Mouse (Mus musculus): Measurements from ENCODE around the gene Fam114a2. TPM values are rescaled to one million over a fixed set of nuclear protein-coding genes. Genes with fewer than 3 reads are reported as not detected.

Gene Fam114a2
- polyA plus RNA-seq, 1 experiment: 16.3 TPM

DNA sequence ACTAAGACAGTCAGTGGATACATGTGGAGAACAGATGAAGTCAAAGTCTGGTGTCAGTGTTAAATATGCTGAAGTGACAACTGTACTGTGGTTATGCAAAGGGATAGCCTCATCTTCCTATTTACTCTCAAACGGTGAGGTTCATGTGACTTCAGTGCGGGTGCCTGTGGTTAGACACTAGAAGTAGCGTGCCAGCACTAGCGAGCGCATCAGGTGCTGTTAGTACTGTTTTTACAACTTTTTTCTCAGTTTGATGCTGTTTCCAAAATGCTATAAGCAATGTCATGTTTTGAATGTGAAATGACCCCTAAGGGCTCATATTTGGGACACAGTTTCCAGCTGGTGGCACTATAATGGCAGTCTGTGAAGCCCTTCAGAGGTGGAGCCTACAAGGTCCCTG, 20.2 kb downstream of the Fam114a2 start:
- TF ChIP-seq CTCF (IDR thresholded peaks at IDR 0.05; ENCODE audit: extremely low read depth, insufficient read depth, insufficient read length, insufficient replicate concordance): no peak
- no peak for TF ChIP-seq POLR2A (IDR thresholded peaks at IDR 0.05; ENCODE audit: low read depth, low read length)
- Histone ChIP-seq H3K36me3 (ENCODE audit: control insufficient read depth, insufficient read depth, low read length) (peaks cover 41% of the 10 kb centered on the region), H3K4me1 (ENCODE audit: control insufficient read depth, insufficient read depth, insufficient read length) (no peaks in the 10 kb centered on the region)

DNA sequence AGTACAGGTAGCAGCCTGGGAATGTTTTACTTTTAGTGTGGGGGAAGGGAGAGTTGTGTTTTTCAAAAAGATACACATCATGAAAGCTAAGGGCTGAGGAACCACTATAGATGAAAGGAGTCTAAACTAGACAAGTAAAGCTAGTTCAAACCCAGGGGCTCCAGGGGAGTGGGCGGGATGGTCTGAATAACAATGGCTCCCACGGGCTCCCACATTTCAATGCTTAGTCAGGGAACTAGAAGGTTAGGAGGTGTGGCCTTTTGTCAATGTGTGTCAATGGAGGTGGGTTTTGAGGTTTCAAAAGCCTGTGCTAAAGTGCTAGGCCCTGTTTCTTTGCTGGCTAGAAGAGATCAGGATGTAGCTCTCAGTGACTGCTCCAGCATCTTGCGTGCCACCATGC, 20.7 kb downstream of the Fam114a2 start:
- Histone ChIP-seq H3K27ac (ENCODE audit: insufficient read depth, low read length) (no peak overlapping the region), H3K4me1 (ENCODE audit: control insufficient read depth, insufficient read depth, insufficient read length) (no peaks in the 10 kb centered on the region), H3K36me3 (ENCODE audit: control insufficient read depth, insufficient read depth, low read length) (peaks cover 42% of the 10 kb centered on the region), H3K27me3 (ENCODE audit: control insufficient read depth, insufficient read depth, low read length) (no peaks in the 10 kb centered on the region), H3K4me3 (ENCODE audit: extremely low read depth, insufficient read depth, insufficient read length) (no peak overlapping the region)
- 92% methylated on average over 3 of the region's 3 CpGs for WGBS
- TF ChIP-seq CTCF (IDR thresholded peaks at IDR 0.05; ENCODE audit: extremely low read depth, insufficient read depth, insufficient read length, insufficient replicate concordance): no peak
- TF ChIP-seq POLR2A (IDR thresholded peaks at IDR 0.05; ENCODE audit: low read depth, low read length): no peak
- DNase-seq (ENCODE audit: low read depth in 1 of 2, low spot score in 2 of 2): no peak

More for the DNA sequence above, 20.2 kb downstream of the Fam114a2 start:
- DNase-seq (ENCODE audit: low read depth in 1 of 2, low spot score in 2 of 2): no peak
- no peak overlapping the region for H3K27ac ChIP-seq (ENCODE audit: insufficient read depth, low read length)
- 93% methylated on average over 5 of the region's 5 CpGs for WGBS
- no peak overlapping the region for H3K4me3 ChIP-seq (ENCODE audit: extremely low read depth, insufficient read depth, insufficient read length)
- H3K27me3 ChIP-seq (ENCODE audit: control insufficient read depth, insufficient read depth, low read length): no peaks in the 10 kb centered on the region

DNA sequence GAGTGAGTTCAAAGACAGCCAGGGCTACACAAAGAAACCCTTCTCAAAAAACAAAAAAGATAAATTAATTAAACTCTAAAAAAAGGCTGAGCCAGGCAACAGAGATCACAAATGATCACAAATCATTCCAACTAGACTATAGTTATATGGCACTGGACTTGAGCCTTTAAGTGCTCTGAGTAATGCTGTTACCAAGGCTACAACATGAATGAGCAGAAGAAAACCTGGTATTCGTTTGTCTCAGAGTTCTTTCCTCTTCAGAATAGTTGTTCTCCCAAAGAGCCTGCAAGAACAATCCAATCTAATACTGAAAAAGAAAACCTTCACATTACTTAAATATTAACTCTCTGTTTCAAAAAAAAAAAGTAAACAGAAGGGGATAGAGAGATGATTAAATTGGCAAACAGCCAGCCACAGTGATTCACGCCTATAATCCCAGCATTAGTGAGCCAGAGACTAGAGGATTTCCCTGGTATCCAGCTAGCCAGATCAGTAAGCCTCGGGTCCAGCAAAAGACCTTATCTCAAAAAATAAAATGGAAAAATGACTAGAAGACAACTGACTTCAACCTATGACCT, 21.9 kb downstream of the Fam114a2 start:
- no peak overlapping the region for H3K4me3 ChIP-seq (ENCODE audit: extremely low read depth, insufficient read depth, insufficient read length)
- TF ChIP-seq POLR2A (IDR thresholded peaks at IDR 0.05; ENCODE audit: low read depth, low read length) (no peak), CTCF (IDR thresholded peaks at IDR 0.05; ENCODE audit: extremely low read depth, insufficient read depth, insufficient read length, insufficient replicate concordance) (no peak)
- H3K36me3 ChIP-seq (ENCODE audit: control insufficient read depth, insufficient read depth, low read length): peaks cover 50% of the 10 kb centered on the region
- 86% methylated on average over 3 of the region's 3 CpGs for WGBS
- H3K4me1 ChIP-seq (ENCODE audit: control insufficient read depth, insufficient read depth, insufficient read length): no peaks in the 10 kb centered on the region
- H3K27me3 ChIP-seq (ENCODE audit: control insufficient read depth, insufficient read depth, low read length): no peaks in the 10 kb centered on the region
- H3K27ac ChIP-seq (ENCODE audit: insufficient read depth, low read length): no peak overlapping the region
- no peak for DNase-seq (ENCODE audit: low read depth in 1 of 2, low spot score in 2 of 2)

DNA sequence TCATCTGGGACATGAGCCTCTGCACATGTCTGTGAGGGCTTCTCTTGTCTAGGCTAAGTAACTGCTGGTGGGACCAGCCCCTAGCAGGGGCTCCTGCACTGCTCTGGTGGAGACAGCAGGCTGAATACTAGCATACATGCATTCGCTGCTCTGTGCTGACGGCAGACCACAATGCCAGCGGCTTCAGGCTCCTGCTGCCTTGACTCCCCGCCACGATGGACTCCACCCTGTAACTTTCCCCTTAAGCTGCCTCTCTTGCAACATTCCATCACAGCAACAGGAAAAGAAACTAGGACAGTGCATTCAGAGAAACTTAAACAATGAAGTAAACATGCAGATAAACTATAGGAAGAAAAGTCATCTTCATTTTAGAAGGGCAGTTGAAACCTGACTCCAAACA, 30.0 kb downstream of the Fam114a2 start:
- no peak for DNase-seq (ENCODE audit: low read depth in 1 of 2, low spot score in 2 of 2)
- TF ChIP-seq CTCF (IDR thresholded peaks at IDR 0.05; ENCODE audit: extremely low read depth, insufficient read depth, insufficient read length, insufficient replicate concordance) (no peak), POLR2A (IDR thresholded peaks at IDR 0.05; ENCODE audit: low read depth, low read length) (no peak)
- Histone ChIP-seq H3K36me3 (ENCODE audit: control insufficient read depth, insufficient read depth, low read length) (peaks cover 49% of the 10 kb centered on the region), H3K27ac (ENCODE audit: insufficient read depth, low read length) (no peak overlapping the region), H3K27me3 (ENCODE audit: control insufficient read depth, insufficient read depth, low read length) (no peaks in the 10 kb centered on the region), H3K4me1 (ENCODE audit: control insufficient read depth, insufficient read depth, insufficient read length) (no peaks in the 10 kb centered on the region), H3K4me3 (ENCODE audit: extremely low read depth, insufficient read depth, insufficient read length) (no peak overlapping the region)
- WGBS: 74% methylated on average over 5 of the region's 5 CpGs

DNA sequence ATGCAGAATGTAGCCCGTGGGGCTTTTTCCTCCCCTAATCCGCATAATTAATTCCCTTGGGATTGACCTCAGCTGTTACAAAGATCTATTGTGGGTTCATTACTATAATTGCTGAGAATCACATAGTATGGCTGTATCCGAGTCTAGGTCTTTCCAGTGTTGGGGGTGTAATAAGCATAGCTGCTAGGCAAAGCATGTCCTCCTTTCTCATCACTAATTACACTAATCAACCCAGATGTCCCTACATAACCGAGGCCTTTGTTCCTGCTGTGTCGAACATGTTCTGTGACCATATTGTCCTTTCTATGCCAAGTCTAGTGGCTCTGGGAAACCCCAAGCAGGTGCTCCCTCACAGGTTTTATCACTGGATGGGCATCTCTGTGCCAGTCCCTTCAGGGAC, 40.3 kb downstream of the Fam114a2 start:
- no peak overlapping the region for H3K4me3 ChIP-seq (ENCODE audit: extremely low read depth, insufficient read depth, insufficient read length)
- H3K27me3 ChIP-seq (ENCODE audit: control insufficient read depth, insufficient read depth, low read length): no peaks in the 10 kb centered on the region
- no peak overlapping the region for H3K27ac ChIP-seq (ENCODE audit: insufficient read depth, low read length)
- TF ChIP-seq POLR2A (IDR thresholded peaks at IDR 0.05; ENCODE audit: low read depth, low read length): no peak
- TF ChIP-seq CTCF (IDR thresholded peaks at IDR 0.05; ENCODE audit: extremely low read depth, insufficient read depth, insufficient read length, insufficient replicate concordance): no peak
- WGBS: 90% methylated on average over 5 of the region's 5 CpGs
- H3K36me3 ChIP-seq (ENCODE audit: control insufficient read depth, insufficient read depth, low read length): peaks cover 9% of the 10 kb centered on the region
- DNase-seq (ENCODE audit: low read depth in 1 of 2, low spot score in 2 of 2): no peak
- no peaks in the 10 kb centered on the region for H3K4me1 ChIP-seq (ENCODE audit: control insufficient read depth, insufficient read depth, insufficient read length)

DNA sequence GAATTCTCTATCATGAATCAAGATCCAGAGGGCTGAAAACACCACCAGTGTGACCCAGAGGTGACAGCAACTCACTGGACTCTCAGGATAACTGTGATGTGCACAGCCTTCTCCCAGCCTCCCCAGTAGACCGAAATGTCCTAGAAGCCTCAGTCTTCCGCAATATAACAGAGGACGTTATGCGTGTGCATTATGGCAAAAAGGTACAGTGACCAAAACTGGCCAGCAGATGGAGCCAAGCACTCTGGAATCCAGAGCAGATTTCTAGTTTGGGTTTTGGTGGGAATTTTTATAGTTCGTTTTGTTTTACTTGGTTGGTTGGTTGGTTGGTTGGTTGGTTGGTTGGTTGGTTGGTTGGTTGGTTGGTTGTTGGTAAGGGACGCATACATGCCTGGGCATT, 43.3 kb downstream of the Fam114a2 start:
- 47% methylated on average over 6 of the region's 6 CpGs for WGBS
- H3K36me3 ChIP-seq (ENCODE audit: control insufficient read depth, insufficient read depth, low read length): 0 out of 2 replicates have a peak, but pooled peaks cover 2% of the 10 kb centered on the region
- H3K4me1 ChIP-seq (ENCODE audit: control insufficient read depth, insufficient read depth, insufficient read length): no peaks in the 10 kb centered on the region
- H3K27ac ChIP-seq (ENCODE audit: insufficient read depth, low read length): no peak overlapping the region
- TF ChIP-seq CTCF (IDR thresholded peaks at IDR 0.05; ENCODE audit: extremely low read depth, insufficient read depth, insufficient read length, insufficient replicate concordance): peak; percentile 40; the same call in 1 of the 2 replicates
- TF ChIP-seq POLR2A (IDR thresholded peaks at IDR 0.05; ENCODE audit: low read depth, low read length): no peak
- H3K27me3 ChIP-seq (ENCODE audit: control insufficient read depth, insufficient read depth, low read length): no peaks in the 10 kb centered on the region
- peak in 1 of 2 experiments; percentile 23 for DNase-seq (ENCODE audit: low read depth in 1 of 2, low spot score in 2 of 2)
- H3K4me3 ChIP-seq (ENCODE audit: extremely low read depth, insufficient read depth, insufficient read length): no peak overlapping the region

DNA sequence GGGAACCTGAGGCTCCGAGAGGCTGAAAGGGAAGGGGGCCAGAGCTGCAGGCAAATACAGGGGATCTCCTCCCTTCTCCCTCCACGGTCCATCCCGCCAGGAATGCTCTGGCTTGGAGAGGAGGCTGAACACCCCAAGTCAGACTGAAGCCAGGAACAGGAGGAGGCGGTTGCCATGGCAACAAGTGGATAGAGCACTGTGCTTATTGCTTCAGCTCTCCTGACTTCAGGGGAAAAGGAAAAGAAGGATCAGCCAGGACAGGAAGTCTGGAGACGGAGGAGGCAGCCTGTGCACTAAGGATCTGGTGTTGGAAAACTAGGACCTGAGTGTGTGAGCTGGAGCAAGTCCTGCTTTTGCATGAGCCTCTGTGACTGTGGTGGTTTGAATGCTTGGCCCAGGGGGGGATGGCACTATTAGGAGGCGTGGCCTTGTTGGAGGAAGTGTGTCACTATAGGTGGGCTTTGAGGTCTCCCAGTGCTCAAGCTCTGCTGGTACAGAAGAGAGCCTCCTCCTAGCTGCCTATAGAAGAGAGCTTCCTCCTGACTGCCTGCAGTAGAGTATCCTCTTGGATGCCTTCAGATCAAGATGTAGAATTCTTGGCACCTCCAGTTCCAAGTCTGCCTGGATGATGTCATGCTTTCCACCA, 44.0 kb downstream of the Fam114a2 start:
- no peak overlapping the region for H3K4me3 ChIP-seq (ENCODE audit: extremely low read depth, insufficient read depth, insufficient read length)
- TF ChIP-seq POLR2A (IDR thresholded peaks at IDR 0.05; ENCODE audit: low read depth, low read length): no peak
- no peak for TF ChIP-seq CTCF (IDR thresholded peaks at IDR 0.05; ENCODE audit: extremely low read depth, insufficient read depth, insufficient read length, insufficient replicate concordance)
- H3K27ac ChIP-seq (ENCODE audit: insufficient read depth, low read length): no peak overlapping the region
- H3K36me3 ChIP-seq (ENCODE audit: control insufficient read depth, insufficient read depth, low read length): 0 out of 2 replicates have a peak, but pooled peaks cover 2% of the 10 kb centered on the region
- no peak for DNase-seq (ENCODE audit: low read depth in 1 of 2, low spot score in 2 of 2)
- whole genome bisulfite sequencing: 78% methylated on average over 6 of the region's 6 CpGs
- no peaks in the 10 kb centered on the region for H3K27me3 ChIP-seq (ENCODE audit: control insufficient read depth, insufficient read depth, low read length)
- no peaks in the 10 kb centered on the region for H3K4me1 ChIP-seq (ENCODE audit: control insufficient read depth, insufficient read depth, insufficient read length)
